Mouse (Mus musculus): ENCODE data around the gene Prrxl1.

The Prrxl1 gene

DNA sequence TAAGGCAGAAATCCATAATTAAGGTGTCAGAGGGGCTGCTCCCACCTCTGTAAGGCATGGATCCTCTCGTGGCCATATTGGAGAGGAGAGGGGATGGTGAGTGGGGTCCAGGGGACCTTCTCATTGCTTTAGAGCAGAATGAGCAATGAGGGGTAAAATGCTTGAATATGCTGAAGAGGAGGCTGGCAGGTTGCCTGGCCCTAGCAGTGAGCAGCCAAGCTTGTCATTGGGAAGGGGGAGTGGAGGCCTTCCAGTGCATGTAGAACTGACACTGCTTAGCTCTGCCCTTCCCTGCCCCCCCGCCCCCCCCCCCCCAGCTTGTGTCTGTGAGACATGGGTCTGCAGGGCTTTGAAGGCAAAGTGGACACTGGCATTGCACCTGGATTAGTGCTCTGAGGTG, 28.1 kb downstream of the Prrxl1 start:
- no peak for DNase-seq (ENCODE audit: low spot score in 2 of 2)

DNA sequence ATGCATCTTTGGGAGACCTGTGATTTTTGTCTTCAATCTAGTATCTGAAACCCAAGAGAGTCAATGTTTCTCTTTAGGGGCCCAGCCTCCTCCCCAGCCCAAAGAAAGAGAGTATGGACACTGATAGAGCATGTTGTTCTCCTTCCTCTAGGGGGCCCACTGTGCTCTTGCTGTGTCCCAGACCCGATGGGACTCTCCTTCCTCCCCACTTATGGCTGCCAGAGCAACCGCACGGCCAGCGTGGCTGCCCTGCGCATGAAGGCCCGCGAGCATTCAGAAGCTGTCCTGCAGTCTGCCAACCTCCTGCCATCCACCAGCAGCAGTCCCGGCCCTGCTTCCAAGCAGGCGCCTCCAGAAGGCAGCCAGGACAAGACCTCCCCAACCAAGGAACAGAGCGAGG, 29.4 kb downstream of the Prrxl1 start:
- DNase-seq (ENCODE audit: low spot score in 2 of 2) = no peak

DNA sequence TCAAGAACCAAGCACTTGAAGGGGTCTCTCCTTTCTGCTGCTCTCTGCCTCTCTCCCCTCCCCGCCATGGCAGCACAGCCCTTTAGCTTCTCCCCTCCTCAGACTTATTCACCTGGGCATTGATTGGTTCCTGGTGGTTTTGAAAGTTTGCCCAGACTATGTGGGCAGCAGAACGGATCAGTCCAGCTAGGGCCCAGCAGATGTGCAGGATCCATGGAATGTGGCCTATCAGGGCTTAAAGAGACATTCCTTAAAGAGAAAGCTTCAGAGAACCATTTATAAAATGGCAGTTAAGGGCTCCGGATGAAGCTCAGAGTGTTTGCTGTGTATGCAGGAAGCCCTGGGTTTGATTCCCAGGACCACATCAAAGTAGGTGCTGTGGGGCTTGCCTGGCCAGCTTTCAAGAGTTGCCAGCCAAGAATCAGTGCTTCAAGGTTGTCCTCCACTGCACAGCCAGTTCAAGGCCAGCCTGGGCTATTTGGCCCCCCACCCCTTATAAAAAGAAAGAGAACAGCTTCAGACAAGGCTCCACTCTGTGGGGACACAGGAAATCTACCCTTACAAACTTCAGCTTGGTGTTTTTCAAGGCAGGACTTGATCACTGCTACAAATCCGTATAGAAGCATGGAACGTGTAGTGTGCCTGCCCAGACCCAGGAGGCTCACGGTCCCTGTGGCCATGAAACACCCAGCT, 33.8 kb downstream of the Prrxl1 start:
- no peak for DNase-seq (ENCODE audit: low spot score in 2 of 2)

DNA sequence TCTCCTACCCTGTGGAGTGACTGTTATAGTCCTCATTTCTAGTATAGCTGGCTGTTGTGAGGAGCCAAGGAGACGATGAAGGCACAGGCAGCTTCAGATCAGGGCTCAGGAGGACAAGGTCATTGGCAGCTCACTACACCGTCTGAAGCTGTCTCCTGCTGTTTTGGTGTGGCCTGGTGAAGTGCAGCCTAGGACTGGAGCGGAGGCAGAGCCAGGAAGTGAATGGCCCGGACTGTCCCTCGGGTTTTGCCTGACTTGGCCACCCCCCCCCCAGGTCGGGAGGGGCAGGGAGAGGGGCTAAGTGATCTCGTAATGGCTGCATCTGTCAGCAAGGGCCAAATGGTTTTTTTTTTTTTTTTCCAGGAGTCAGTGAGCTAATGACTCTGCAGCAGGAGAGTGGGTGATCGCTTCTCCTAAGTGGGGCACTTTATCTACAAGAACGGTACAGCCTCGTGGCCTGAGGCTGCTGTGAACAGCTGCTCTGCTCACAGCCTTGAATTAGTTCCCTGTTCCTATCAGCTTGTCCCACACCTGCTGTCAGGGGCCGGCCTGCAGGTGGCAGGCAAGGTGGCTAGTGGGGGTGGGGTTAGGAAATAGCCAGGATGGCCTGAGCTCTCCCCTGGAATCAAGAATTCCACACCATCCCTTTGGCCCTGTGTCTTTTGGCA, 34.9 kb downstream of the Prrxl1 start:
- DNase-seq (ENCODE audit: low spot score in 2 of 2) = no peak

DNA sequence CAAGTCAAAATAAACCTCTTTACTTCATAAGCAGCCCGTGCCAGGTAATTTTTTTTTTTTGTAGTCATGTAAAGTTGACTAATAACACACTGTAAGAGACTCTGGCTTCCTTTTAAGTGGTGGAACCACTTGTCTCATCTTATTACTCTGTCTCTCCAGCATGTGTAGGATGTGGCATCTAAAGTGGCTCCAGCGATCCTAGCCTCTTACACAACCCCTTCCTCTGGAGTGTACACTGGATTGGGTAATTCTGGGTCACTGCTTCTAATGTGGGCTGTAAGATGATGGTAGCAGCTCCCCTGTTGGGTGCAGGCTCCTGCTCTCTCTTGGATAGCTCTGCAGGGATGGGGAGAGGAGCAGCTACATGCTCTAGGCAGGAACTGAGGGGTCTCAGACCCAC, 39.3 kb downstream of the Prrxl1 start:
- DNase-seq (ENCODE audit: low spot score in 2 of 2) = no peak

DNA sequence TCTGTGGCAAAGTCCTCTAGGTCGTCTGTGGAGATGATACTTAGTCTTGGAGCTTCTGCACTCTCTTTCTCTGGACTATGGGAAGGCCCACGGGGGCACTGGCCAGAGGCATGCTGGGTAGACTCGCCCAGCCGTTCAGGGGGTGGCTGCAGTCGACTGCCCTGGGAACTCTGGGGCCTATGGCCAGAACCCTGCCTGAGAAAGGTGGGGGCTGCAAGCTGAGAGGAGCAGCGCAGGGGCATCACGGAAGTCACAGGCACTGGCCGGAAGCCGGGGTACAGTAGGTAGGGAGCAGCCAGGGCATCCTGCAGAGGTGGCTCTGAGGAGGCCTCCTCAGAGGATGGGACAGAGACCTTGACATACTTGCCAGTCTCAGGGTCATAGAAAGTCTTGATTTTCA, 60.6 kb downstream of the Prrxl1 start:
- DNase-seq (ENCODE audit: low spot score in 2 of 2) = no peak

DNA sequence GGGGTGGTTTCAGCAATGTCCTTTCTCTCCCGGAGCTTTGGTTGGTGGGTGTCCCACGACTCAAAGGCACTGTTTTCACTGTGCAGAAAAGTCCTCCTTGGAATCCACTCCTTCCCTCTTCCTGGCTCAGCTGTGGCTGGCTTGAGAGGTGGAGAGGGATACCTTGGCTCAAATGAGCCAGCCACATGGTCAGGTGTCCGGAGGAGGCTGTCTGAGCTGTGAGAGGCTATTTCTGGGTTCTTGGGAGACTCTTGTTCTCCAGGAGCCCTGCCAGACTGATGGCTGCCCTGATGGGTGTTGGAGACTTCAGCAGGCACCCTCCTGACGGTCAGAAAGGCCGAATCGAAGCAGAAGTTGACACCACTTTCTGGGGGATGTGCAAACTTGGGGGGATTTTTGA, 63.9 kb downstream of the Prrxl1 start:
- DNase-seq (ENCODE audit: low spot score in 2 of 2) = no peak

DNA sequence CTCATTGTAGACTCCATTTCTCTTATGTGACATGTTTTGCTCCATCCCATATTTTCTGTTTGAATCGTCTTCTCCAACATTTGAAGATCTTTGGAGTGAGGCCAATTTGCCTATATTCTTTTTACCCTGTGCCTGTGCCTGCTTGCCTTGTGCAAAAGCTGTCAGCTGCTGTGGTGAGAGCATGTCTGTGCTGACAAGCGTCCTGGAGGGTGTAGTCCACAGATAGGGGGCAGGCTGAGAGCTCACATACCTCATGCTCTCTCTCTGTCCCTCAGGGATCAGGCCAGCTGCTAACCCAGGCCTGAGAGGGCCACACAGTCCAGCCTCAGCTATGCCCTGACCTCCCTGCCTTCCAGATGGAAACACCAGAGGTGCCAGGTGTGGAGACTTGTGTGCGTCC, 74.0 kb downstream of the Prrxl1 start:
- no peak for DNase-seq (ENCODE audit: low spot score in 2 of 2)

DNA sequence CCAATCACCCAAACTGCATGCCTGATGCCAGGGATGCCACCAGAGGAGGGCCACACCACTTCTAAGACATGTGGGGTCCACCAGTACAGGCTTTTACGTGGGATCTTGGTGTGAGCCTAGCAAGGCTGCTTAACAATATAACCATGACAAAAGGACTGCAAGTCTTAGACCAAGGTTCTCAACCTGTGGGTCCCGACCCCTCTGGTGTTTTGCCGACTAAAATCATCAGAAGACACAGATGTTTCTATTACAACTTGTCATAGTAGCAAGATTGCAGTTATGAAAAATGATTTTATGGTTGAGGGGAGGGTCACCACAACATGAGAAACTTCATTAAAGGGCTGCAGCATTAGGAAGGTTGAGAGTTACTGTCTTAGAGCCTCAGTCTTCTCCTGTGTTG, 79.4 kb downstream of the Prrxl1 start:
- DNase-seq (ENCODE audit: low spot score in 2 of 2) = no peak

DNA sequence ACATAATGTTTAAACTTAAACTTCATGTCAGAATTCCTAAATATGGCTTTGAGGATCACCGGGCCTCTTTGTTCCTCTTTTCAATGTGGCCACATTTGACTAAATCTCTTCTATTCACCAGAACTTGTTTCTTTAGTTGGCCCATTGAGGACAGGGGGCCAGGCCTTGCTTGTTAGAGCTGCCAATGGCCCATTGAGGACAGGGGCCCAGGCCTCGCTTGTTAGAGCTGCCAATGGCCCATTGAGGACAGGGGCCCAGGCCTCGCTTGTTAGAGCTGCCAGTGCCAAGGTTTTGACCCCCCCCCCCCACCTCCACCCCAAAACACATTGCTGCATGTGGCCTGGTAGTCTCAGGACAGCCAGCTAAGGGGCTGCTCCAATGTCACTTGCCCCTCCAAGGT, 82.4 kb downstream of the Prrxl1 start:
- DNase-seq (ENCODE audit: low spot score in 2 of 2) = no peak

DNA sequence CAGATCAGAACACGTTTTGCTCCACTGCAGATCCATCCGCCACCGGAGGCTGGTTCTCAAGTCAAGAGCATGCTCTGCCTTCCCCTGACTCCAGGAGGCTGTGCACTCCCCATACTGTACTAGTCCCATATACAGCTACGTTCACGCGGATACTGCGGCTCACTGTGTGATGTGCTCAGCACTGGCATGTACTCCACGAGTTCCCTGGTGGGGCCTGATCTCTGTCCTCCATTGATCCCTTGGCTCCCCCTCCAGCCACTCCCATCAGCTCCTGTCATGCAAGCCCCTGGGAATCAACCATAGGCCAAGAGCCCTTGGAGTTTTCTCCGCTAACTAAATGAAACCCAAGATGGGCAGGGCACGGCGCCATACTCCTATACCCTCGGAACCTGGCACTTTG, 83.3 kb downstream of the Prrxl1 start:
- no peak for DNase-seq (ENCODE audit: low spot score in 2 of 2)

DNA sequence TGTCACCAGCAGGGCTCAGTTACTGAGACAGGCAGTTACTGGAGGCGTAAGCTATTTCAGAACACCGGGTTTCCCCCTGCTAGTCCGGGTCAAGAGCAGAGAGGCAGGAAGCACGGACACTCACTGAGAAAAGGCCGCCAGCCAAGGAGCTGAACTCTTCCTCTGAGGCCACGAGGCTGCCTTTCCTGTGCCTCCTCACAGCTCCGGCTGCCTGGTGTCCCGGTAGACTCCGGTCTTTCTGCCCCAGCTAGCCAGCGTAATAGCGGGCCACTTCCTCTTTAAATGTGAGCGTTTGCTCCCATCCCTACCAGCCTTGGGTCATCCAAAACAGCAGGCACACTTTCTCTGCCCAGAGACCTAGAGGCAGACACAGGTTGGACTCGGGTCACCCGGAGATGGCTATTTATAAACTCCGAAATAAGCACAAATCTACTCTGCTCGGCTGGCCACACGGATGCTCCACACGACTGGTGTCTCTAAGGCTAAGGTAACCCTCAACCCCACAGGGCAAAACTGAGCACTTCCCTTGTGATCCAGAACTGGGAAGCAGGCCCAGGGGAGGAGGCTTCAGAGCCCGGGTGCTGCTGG, 84.1 kb downstream of the Prrxl1 start:
- DNase-seq (ENCODE audit: low spot score in 2 of 2) = no peak

DNA sequence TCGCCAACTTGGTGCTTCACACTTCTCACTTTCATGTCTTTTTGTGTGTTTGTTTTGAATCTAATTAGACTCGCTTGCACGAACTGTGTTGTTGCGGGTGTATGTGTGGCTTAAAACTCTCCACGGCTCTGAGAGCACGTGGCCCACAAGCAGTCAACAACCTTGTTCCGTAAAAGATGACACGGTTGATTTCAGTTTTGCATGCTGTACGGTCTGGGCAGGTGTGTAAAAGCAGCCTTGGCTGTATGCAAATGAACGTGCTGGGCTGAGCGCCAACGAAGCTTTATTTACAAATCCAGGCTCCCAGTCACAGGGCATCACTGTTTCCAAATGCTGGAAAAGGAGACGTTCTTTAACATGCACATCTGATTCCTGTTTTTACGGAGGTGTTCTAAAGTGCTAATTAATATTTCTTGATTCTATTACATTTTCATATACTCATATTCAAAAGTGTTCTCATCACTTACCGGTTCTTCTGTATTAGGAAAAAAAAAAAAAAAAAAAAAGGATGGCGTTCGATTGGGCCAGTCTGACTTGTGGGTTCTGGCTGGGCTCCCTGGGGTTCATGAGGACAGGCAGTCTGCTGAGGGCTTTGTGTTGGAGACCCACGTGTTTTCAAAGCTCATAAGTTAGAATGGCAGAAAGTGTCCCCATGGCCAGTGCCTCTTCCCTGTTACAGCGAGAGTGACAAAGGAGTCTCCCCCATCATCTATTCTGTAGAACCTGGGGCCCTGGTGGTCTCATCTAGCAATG, 85.0 kb downstream of the Prrxl1 start:
- no peak for DNase-seq (ENCODE audit: low spot score in 2 of 2)

DNA sequence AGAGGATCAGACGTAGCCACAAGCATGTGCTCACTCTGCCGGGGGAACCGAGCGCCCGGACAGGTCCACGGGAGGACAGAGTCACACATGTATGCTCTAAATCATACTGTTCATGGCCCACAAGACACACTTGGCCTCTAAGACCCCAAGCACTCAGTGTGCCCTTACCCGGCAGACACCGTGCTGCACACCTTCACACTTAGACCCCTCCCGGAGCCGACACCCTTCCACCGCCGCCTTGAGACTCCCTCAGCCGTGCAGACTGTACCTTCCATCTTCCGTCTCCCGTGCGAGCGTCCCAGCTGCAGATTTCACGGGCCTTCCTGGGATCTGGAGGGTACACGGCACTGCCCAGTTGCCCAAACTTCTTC, 85.5 kb downstream of the Prrxl1 start:
- no peak for DNase-seq (ENCODE audit: low spot score in 2 of 2)

DNA sequence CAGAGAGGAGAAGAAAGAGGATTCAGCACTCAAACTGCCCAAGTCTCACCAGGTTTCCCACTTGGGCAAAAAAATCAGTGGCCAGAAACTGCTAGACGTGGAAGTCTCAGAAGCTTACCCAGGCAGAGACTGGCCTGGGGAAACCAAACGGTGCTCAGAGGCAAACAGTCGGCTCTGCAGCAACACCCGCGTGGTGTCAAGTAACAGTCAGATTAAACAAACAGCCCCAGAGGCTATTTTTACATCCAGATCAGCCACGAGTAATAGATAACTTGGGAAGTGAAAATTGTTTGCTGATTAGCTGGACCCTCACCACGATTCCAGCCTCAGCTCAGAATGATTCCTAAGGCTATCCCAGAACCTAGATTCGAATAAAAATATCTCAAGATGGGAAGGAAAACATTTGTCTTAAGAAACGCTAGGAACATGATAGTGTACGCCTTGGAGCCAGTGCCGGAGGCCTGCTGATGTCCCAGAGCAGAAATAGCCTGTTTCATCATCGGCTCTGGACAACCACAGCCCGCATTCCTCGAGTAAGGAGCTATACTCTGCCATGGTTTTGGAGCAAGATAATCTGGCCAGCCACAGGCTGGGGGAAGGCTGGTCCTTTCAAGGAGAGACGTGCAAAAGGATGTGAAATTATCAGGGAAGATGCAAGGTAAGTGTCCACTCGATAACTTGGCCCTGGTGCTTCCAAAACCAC, 86.1 kb downstream of the Prrxl1 start, which contains the start of gene 3425401B19Rik:
Gene 3425401B19Rik (minus strand): TSS at position 170 of the 703 bp plus-strand sequence.
- DNase-seq (ENCODE audit: low spot score in 2 of 2) = no peak

DNA sequence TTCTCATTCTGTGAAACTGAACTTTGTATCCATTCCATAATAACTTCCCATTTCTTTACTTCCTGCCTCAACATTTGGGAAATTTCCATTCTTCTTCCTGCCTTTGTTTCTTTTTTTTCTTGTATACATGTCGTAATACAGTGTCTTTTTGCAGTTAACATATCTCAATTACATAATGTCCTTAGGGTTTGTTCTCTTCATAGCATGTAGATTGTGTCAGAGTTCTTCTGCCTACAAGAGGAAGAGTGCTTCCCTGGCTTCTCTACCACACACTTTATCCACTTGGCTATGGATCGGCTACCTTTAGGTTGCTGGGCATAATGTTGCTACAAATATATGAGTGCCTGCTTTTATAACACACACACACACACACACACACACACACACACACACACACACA, 96.7 kb downstream of the Prrxl1 start:
- DNase-seq (ENCODE audit: low spot score in 2 of 2) = no peak

DNA sequence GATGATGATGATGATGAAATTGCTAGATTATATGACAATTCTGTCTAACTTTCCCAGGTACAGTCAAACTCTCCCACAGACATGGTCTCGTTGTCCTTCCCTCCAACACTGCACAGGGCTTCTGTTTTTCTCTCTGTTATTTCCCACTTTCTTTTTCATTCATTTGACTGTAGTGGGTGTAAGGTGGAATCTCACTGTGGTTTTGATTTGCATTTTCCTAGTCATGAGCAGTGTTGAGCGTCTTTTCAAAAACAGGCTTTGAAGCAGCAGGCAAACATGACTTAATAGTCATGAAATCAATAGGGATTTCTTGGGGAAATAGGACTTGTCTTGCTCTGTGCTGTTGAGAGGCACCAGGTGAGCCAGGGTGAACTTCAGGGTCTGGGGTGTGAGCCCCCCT, 97.1 kb downstream of the Prrxl1 start:
- DNase-seq (ENCODE audit: low spot score in 2 of 2) = no peak

DNA sequence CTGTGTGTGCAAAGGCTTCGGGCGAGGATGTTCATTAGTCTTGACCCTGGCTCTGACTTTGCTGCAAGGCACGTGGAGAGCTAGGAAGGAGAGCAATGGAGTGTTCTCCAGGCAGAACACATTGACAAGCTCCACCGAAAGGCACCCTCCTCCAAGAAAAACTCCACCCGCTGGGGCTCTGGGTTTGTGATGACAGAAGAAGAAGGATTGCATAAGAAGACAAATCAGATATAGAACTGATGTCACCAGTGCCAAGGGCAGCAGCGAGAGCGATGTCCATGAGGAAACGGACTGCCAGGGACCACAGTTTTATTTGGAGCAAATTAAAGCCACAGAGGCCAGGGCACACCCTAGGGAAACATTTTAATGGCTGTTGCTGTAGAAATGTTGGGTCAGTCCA, 98.6 kb downstream of the Prrxl1 start:
- no peak for DNase-seq (ENCODE audit: low spot score in 2 of 2)

DNA sequence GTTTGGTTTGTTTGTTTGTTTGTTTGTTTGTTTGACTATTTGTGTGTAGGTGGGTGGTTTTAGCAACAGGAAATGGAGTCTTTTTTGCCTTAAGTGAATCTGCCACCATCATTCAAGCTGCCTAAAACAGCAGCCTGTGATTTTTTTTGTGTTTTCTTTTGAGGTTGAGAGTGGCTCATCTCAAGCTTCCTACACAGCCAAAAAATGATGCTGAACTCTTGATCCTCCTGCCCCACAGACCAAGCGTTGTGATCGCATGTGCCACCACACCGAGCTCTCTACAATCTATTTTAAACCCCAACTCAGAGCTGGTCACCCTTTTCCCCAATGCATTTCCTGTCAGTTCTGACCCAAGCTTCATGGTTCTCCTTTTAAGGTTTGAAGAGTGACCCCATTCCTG, 99.3 kb downstream of the Prrxl1 start:
- no peak for DNase-seq (ENCODE audit: low spot score in 2 of 2)
